Mouse (Mus musculus): ENCODE results near the gene Med28. TPM values are rescaled to one million over a fixed set of nuclear protein-coding genes. Genes with fewer than 3 reads are reported as not detected.

Med28 gene
- polyA plus RNA-seq, 1 experiment: 260 TPM

- peaks cover 5% of the 10 kb centered on the region for H3K4me1 ChIP-seq (ENCODE audit: control insufficient read depth, insufficient read depth, low read length)
- H3K36me3 ChIP-seq (ENCODE audit: control insufficient read depth, insufficient read depth, low read length): no peaks in the 10 kb centered on the region; the same call in none of the 2 replicates
- no peak overlapping the region for H3K27ac ChIP-seq (ENCODE audit: control insufficient read depth, insufficient read depth, low read depth, low read length)
- no peak for TF ChIP-seq POLR2A (IDR thresholded peaks at IDR 0.05; ENCODE audit: control insufficient read depth, low read depth, low read length)
- no peaks in the 10 kb centered on the region for H3K27me3 ChIP-seq (ENCODE audit: control insufficient read depth, insufficient read depth, low read length)
- no peak overlapping the region for H3K4me3 ChIP-seq (ENCODE audit: control insufficient read depth, low read depth, low read length)
Measured at GRCm38 (mm10) chr5:45494093-45494755, 25.8 kb upstream of the Med28 start.

DNA sequence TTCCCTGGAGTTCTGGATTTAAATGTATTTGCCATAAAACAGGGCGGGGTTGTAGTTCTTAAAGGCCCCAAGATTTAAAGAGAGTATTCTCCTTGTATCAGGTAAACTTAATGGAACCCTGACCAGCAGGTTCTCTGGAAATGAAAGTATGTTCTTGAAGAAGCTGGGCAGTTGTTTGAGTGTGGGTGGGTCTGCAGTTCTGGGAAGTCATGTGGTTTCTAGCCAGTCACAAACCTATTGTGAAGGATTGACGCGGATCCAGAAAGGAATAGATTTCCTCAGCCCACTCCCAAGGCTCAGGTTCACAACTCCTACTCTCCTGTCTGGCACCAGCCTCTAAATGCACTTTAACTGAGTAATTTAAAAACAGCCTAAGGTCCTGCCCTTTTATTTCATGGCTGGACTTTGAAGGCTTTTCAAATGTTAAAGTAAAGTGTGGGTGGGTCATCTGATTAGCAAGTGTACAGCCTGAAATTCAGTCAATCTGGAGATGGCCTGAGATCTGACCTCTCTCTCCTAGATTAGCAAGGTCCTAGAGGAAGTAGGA lies 24.5 kb upstream of the Med28 start:
- Histone ChIP-seq H3K27me3 (ENCODE audit: control insufficient read depth, insufficient read depth, low read length) (no peaks in the 10 kb centered on the region), H3K27ac (ENCODE audit: control insufficient read depth, insufficient read depth, low read depth, low read length) (no peak overlapping the region), H3K4me1 (ENCODE audit: control insufficient read depth, insufficient read depth, low read length) (peaks cover 5% of the 10 kb centered on the region), H3K4me3 (ENCODE audit: control insufficient read depth, low read depth, low read length) (no peak overlapping the region), H3K36me3 (ENCODE audit: control insufficient read depth, insufficient read depth, low read length) (no peaks in the 10 kb centered on the region; the same call in none of the 2 replicates)
- TF ChIP-seq CTCF (IDR thresholded peaks at IDR 0.05; ENCODE audit: control insufficient read depth, insufficient read depth, insufficient replicate concordance, low read depth, low read length) (no peak), POLR2A (IDR thresholded peaks at IDR 0.05; ENCODE audit: control insufficient read depth, low read depth, low read length) (no peak)

GRCm38 (mm10) chr5:45496042-45496441 lies 24.0 kb upstream of the Med28 start:
- peaks cover 1% of the 10 kb centered on the region for H3K36me3 ChIP-seq (ENCODE audit: control insufficient read depth, insufficient read depth, low read length)
- TF ChIP-seq POLR2A (IDR thresholded peaks at IDR 0.05; ENCODE audit: control insufficient read depth, low read depth, low read length) (no peak), CTCF (IDR thresholded peaks at IDR 0.05; ENCODE audit: control insufficient read depth, insufficient read depth, insufficient replicate concordance, low read depth, low read length) (no peak)
- H3K4me3 ChIP-seq (ENCODE audit: control insufficient read depth, low read depth, low read length): no peak overlapping the region

DNA sequence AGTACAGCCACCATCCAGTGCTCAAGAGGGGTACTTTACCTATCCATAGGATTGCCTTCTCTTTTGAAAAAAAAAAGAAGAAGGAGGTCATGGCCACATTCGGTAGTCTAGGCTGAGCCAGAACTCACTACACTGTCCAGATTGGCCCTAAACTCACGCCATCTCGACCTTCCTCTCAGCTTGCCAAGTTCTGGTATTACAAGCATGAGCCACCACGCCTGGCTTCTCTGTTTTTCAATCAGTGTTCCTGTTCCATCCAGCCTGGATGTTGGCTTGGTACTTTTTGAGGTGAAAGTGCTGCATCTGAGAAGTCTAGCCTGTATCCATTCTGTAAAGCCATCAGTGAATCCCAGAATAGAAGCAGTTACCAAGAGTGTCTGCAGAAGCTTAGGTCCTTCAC lies 23.6 kb upstream of the Med28 start:
- no peak overlapping the region for H3K4me3 ChIP-seq (ENCODE audit: control insufficient read depth, low read depth, low read length)
- TF ChIP-seq POLR2A (IDR thresholded peaks at IDR 0.05; ENCODE audit: control insufficient read depth, low read depth, low read length) (no peak), CTCF (IDR thresholded peaks at IDR 0.05; ENCODE audit: control insufficient read depth, insufficient read depth, insufficient replicate concordance, low read depth, low read length) (no peak)
- peaks cover 5% of the 10 kb centered on the region for H3K4me1 ChIP-seq (ENCODE audit: control insufficient read depth, insufficient read depth, low read length)
- no peak overlapping the region for H3K27ac ChIP-seq (ENCODE audit: control insufficient read depth, insufficient read depth, low read depth, low read length)
- H3K27me3 ChIP-seq (ENCODE audit: control insufficient read depth, insufficient read depth, low read length): no peaks in the 10 kb centered on the region
- H3K36me3 ChIP-seq (ENCODE audit: control insufficient read depth, insufficient read depth, low read length): peaks cover 1% of the 10 kb centered on the region

More at GRCm38 (mm10) chr5:45496042-45496441, 24.0 kb upstream of the Med28 start:
- H3K27me3 ChIP-seq (ENCODE audit: control insufficient read depth, insufficient read depth, low read length): no peaks in the 10 kb centered on the region
- H3K27ac ChIP-seq (ENCODE audit: control insufficient read depth, insufficient read depth, low read depth, low read length): no peak overlapping the region
- peaks cover 5% of the 10 kb centered on the region for H3K4me1 ChIP-seq (ENCODE audit: control insufficient read depth, insufficient read depth, low read length)

GRCm38 (mm10) chr5:45496930-45497550 lies 23.0 kb upstream of the Med28 start:
- H3K27ac ChIP-seq (ENCODE audit: control insufficient read depth, insufficient read depth, low read depth, low read length): no peak overlapping the region
- H3K4me1 ChIP-seq (ENCODE audit: control insufficient read depth, insufficient read depth, low read length): peaks cover 5% of the 10 kb centered on the region
- H3K4me3 ChIP-seq (ENCODE audit: control insufficient read depth, low read depth, low read length): no peak overlapping the region
- no peak for TF ChIP-seq POLR2A (IDR thresholded peaks at IDR 0.05; ENCODE audit: control insufficient read depth, low read depth, low read length)
- no peak for TF ChIP-seq CTCF (IDR thresholded peaks at IDR 0.05; ENCODE audit: control insufficient read depth, insufficient read depth, insufficient replicate concordance, low read depth, low read length)
- H3K36me3 ChIP-seq (ENCODE audit: control insufficient read depth, insufficient read depth, low read length): peaks cover 1% of the 10 kb centered on the region
- H3K27me3 ChIP-seq (ENCODE audit: control insufficient read depth, insufficient read depth, low read length): no peaks in the 10 kb centered on the region

- H3K36me3 ChIP-seq (ENCODE audit: control insufficient read depth, insufficient read depth, low read length): peaks cover 1% of the 10 kb centered on the region
- no peaks in the 10 kb centered on the region for H3K27me3 ChIP-seq (ENCODE audit: control insufficient read depth, insufficient read depth, low read length)
- H3K27ac ChIP-seq (ENCODE audit: control insufficient read depth, insufficient read depth, low read depth, low read length): no peak overlapping the region
- TF ChIP-seq CTCF (IDR thresholded peaks at IDR 0.05; ENCODE audit: control insufficient read depth, insufficient read depth, insufficient replicate concordance, low read depth, low read length) (no peak), POLR2A (IDR thresholded peaks at IDR 0.05; ENCODE audit: control insufficient read depth, low read depth, low read length) (no peak)
- no peak overlapping the region for H3K4me3 ChIP-seq (ENCODE audit: control insufficient read depth, low read depth, low read length)
- H3K4me1 ChIP-seq (ENCODE audit: control insufficient read depth, insufficient read depth, low read length): peaks cover 2% of the 10 kb centered on the region; the same call in 1 of the 2 replicates
Measured at GRCm38 (mm10) chr5:45497564-45497963, 22.5 kb upstream of the Med28 start.

- no peak overlapping the region for H3K4me3 ChIP-seq (ENCODE audit: control insufficient read depth, low read depth, low read length)
- no peaks in the 10 kb centered on the region for H3K27me3 ChIP-seq (ENCODE audit: control insufficient read depth, insufficient read depth, low read length)
- TF ChIP-seq CTCF (IDR thresholded peaks at IDR 0.05; ENCODE audit: control insufficient read depth, insufficient read depth, insufficient replicate concordance, low read depth, low read length): no peak
- TF ChIP-seq POLR2A (IDR thresholded peaks at IDR 0.05; ENCODE audit: control insufficient read depth, low read depth, low read length): no peak
- peaks cover 2% of the 10 kb centered on the region for H3K36me3 ChIP-seq (ENCODE audit: control insufficient read depth, insufficient read depth, low read length)
- H3K4me1 ChIP-seq (ENCODE audit: control insufficient read depth, insufficient read depth, low read length): no peaks in the 10 kb centered on the region
- no peak overlapping the region for H3K27ac ChIP-seq (ENCODE audit: control insufficient read depth, insufficient read depth, low read depth, low read length)
Measured at GRCm38 (mm10) chr5:45510071-45510470, 10.0 kb upstream of the Med28 start.
